Mouse (Mus musculus) right cerebral cortex, postnatal 36 days (tissue): Measurements from ENCODE around the gene Slc34a3.

ENCODE experiments used
- DNase-seq, 2 experiments: peaks; one replicate each; pipeline ENCODE4 v3.0.0; 2022; ENCODE audit warnings: low spot score in 2 of 2, mixed read lengths in 1 of 2

Gene Slc34a3

DNA sequence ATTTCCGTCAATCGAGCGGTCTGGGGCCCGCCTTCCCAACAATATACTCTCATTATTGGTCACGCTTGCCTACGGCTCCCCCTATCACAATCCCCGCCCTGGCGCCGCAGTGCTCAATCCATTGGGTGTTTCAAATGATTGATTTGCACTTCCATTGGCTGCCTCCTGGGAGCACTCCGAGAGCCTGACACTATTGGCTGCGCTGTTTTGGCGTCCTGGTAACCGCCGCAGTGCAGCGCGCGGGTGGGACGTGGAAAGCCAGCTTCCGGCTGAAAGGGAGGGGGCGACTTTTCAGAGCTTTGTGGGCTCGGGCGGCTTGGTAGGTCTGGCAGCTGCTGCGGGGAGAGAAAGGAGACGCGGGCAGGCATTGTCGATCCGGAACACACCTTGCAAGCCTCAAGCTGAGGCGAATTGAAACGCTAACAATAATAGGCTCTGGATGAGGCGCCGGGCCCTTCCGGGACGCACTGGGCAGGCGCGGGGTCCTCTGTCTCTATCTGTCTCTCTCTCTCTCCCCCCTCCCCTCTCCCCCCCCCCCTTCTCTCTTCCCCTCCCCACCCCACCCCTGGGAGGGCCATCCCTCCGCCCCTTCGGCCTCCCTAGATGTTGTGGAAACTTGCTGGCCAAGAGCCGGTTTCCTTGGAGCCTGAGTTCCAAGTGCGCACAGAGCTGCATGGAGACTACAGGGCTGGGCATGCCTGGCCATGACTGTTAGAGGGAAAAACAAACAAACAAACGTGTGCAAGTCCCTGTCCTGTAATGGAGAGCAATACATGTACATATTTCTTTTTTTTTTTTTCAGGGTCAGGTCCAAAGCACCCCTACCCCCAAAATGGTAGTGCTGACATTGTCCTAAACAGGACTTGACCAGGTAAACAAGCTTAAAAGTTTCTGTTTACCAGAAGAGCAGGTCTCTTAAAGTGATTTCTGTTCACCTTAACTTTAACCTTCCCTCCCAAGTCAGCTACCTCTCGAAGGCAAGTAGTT, 9.1 kb downstream of the Slc34a3 start:
- DNase-seq = peak; percentile 99 to 100

DNA sequence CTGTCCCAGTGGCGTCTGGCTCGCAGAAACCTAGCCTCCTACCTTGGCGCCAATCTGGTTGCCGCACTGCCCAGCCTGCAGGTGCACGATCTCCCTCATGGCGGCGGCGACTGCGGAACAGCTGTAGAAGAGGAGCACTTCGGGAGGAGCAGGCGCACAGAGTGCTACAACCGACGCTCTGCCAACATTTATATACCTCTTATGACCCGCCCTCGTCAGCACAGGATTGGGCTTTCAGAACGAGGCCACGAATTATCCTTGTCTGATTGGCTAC, 9.7 kb downstream of the Slc34a3 start, which contains the start of gene Tubb4b:
Gene Tubb4b, minus strand, starts transcription at position 211 of the 274 bp plus-strand sequence.
- DNase-seq = no peak

DNA sequence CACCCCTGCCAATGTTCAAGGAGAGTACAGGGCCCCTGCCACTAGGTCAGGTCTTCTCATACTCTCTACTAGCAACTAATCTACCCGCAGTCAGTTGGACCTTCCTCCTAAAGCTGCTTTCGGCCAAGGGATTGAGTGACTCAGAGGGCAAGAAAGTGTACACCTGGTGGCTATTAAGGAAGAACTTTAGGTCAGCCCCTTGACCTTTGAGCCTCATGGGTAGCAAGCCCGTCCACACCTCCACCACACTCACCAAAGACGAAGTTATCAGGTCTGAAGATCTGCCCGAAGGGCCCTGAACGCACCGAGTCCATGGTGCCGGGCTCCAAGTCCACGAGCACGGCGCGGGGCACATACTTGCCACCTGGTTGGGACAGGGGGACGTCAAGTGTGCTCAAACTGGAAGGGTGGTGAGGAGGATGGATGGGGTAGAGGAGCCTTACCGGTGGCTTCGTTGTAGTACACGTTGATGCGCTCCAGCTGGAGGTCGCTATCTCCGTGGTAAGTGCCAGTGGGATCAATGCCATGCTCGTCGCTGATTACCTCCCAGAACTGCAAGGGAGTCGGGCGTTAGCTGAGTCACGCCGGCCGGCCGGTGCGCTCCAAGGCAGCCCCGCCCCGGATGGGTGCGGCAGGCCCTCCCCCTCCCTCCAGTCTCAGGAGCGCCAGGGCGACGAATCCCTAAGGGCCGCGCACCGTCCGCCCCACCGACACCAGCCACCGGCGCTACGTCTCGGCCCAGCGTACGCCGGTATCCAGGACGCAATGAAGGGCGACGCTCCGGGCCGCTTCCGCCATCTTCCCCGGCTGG, 10.3 kb downstream of the Slc34a3 start:
- DNase-seq = peak; percentile 70 to 74

DNA sequence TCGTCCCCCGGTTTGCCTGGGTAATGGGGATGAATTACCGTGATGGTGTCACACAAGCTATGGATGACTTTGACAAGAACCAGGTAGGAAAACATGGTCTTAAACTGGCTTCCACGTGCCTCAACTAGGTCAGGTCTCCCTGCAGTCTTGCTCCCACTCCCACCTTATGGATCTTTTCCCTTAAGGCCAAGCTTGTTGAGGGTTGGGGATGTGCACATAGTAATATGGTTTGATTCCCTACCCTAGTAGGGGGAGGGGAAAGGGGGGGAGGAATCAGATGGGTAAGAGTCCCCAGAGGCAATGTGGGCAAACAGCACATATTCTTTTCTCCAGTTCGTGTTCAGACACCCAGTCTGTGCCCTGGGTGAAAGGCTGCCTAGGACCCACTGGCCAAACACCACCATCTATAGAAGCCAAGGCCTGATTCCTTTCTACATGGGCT, 12.8 kb downstream of the Slc34a3 start:
- no peak for DNase-seq

DNA sequence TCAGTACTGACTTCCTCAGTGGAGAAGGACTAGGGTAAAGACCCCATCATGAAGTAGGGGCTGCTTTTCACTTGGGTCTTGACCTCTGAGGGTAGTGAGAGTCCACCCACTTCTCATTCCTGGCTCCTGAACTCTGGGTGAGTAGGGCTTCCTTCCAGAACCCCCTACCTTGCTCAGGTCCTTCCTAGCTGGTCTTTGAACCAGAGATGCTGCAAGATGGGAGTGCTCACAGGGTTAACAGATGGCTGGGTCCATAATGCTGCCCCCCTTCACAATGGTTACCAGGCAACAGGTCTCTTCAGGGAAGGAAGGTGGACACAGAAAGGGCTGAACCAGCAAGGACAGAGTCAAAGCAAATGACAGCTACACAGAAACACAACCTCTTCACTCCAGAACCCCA, 15.7 kb downstream of the Slc34a3 start, which contains the start of gene Fam166a:
Gene Fam166a, plus strand, starts transcription at position 301 of the 400 bp plus-strand sequence.
- DNase-seq = no peak

DNA sequence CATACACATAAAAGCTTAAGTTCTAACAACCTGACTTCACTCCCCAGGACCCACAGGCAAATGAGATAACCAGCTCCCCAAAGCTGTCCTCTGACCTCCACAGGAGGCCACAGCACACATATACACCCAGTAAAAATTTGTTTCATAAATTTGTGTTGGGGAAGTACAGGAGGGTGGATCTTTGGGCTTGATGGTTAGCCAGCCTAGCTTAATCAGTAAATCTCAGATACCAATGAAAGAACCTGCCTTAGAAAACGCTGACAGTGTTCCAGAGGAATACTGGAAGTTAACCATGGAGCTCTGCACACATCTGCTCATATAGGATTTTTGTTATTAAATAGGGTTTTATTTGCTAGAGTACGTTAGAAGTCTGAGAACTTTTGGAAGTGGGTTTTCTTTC, 16.5 kb downstream of the Slc34a3 start:
- no peak for DNase-seq

DNA sequence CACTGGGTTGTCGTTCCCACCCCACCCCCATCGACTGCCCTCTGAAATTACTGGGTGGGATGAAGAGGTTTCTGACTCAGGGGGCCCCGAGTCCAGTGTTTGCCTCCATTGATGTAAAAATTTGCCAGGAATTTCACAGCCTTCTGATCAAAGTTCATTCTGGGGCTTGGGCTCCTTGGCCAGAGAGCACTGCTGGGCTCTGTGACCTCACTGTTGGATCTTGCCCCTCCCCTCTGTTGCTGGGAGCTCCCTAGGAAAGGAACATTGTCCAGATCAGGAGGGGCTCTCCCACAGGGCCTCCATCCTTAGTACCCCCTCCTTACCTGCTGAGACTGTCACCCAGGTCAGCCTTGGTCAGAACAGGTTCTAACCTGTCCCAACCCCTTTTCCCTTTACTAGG, 19.7 kb downstream of the Slc34a3 start, which contains the start of gene Stpg3:
Gene Stpg3, minus strand, starts transcription at position 194 of the 400 bp plus-strand sequence.
- DNase-seq = no peak

DNA sequence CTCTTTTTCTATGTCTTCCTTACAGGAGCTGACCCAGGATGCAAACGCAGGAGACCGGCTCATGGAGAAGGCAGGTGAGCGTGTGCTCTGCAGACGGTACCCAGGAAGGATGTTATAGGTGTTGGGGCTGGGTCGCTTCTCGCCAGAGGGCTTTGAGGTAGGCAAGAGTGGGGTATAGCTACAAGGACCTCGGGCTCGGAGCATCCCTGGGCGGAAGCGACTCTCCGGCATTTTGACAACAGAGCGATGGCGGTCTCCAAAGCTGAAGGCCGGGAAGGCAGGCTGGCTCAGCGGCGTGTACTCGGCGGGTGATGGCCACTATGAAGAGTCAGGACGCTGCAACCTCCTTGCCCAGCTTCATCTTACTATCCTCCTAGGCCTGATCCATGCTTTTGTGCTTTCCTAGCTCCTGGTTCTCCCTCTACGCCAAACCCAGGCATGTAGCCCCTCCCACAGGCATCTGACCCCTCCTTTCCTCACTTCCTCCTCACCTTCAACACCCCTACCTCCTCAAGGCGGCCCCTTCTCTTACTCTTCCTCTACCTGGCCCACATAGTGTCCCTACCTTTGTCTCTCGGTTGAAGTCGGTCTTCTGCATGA, 20.8 kb downstream of the Slc34a3 start:
- no peak for DNase-seq

DNA sequence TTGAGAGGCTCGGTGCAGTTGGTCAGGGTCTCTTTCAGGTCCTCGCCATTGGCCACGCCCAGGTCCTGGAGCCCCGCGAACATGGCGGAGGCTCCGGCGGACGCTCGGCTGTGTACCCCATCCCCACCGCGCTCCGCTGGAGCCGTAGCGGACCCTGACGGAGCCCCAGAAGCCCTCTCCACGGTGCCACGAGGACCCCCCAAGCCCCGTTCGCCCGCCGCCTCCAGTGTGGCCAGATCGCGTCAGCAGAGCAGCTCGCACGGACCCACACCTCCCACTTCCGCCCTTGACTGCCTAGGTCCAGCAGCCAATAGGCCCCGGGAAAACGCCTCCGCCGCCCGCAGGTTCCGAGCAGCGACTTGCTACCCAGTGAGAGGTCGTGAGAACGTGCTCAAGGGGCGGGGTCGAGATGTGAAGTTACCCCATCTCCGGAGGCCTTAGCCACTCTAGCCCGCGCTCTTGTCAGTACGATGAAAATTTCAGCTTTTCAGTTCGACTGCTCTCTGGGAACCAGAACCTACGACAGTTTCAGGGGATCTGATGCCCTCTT, 23.0 kb downstream of the Slc34a3 start, which contains the start of gene Nelfb:
Gene Nelfb, minus strand, starts transcription at position 369 of the 550 bp plus-strand sequence.
- DNase-seq = peak; percentile 75 to 80

DNA sequence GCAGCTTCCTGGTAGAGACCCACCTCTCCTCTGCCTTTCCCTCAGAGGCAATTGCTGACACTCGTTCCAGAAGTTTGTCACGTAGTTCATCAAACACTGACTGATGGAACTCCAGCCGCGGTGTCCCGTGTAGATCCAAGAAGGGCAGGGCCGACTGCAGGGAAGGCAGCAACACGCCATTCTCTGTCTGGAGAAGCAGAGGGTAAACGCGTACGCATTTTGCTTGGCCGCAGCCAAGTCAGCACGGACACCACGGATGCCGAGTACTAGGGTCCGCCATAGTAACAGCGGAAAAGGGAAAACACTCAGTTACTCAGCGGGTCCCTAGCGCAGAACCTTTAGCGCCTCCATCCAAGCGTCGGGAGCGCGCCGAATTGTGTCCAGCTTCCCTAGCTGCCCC, 23.5 kb downstream of the Slc34a3 start:
- no peak for DNase-seq

DNA sequence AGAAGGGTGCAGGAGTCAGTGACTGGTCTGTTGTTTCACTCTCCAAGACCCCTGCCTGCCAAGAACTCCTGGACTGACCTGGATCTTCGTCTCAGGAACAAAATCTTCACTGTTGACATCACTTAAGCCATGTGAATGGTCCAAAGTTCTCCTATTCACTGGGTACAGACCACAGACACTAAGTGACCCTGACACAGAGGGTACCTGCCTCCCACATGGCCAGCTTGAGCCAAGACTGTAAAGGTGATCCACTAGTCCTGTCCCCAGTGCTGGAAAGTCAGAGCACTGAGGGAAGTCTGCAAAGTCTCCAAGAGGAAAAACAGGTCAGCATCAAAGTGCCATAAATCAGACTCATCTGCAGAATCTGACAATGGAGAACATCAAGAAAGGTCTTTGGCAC, 26.6 kb downstream of the Slc34a3 start:
- DNase-seq = no peak

DNA sequence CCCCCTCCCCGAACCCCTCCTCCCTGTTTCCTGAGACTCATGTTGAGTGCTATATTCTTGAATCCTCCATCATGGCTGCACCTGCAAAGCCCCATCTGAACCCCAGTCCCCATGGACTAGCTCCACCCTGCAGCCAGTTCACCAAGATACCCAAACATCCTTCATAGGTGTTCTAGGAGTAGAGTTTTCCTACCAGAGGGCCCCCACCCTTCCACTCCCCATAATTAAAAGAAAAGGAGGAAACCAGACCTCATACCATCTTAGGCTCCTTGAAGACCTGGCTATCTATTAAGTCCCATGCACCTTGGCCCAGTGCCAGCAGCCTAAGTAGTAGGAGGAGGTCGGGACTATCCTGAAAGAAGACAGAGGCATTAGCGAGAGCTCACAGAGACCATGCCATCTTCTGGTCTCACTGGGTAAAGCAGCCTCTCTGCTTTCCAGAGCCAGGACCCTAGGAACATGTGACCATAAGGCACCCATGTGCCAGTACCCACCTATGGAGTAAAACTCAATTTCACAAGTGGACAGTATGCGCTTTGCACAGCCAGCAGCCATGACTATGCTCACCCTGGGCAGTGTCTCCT, 30.4 kb downstream of the Slc34a3 start:
- DNase-seq = no peak

DNA sequence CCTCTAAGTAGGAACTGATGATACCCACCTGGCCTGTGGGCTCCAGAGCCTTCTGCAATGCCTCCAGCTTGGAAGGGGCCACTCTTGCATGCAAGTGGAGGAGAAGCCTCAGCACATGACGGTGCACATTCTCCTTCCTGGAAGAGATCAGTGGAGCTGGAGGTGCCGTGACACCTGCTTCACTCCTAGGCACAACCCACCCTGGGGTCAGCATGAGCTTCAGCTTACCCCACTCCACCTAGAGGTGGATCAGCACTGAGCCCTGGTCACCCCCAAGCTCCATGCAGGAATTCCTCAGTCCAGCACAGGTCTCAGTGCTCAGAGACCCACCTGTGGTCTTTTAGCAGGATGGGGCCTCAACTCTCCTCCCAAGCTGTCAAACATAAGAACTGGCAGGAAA, 33.5 kb downstream of the Slc34a3 start:
- no peak for DNase-seq

DNA sequence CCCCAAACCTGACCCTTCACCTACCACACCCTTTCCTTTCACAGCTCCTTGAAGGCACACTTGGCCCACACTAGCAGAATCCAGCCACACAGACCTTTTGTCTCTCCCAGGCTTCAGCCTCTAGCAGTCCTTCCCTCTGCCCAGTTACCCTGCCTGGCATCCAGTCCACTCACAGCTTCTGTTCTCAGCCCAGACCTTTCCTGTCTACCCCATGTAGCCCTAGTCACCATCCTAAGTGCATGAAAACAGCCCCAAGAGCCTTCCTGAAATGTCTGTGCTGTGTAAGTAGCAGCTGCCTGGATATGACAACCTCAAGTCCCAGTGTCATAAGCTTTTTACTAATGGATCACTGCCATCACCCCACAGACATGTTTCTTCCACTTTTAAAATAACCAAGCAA, 36.2 kb downstream of the Slc34a3 start:
- no peak for DNase-seq

DNA sequence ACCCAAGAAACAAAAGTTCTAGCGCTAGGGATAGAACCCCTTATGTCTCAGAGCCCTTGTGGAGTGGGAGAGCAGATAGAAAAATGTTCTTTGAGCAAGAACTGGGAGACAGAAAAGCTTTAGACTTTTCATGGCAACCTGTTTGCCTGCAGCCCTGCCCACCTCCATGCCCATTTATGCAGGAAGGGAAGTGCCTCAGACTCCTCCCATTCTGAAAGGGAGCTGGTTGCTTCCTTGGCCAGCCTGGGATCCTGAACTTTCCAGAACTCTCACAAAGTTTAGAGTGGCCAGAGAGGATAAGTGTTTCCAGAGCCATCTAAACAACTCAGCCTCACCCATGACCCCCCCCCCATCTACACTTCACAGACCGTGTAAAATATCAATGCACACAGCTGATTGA, 37.0 kb downstream of the Slc34a3 start:
- no peak for DNase-seq

DNA sequence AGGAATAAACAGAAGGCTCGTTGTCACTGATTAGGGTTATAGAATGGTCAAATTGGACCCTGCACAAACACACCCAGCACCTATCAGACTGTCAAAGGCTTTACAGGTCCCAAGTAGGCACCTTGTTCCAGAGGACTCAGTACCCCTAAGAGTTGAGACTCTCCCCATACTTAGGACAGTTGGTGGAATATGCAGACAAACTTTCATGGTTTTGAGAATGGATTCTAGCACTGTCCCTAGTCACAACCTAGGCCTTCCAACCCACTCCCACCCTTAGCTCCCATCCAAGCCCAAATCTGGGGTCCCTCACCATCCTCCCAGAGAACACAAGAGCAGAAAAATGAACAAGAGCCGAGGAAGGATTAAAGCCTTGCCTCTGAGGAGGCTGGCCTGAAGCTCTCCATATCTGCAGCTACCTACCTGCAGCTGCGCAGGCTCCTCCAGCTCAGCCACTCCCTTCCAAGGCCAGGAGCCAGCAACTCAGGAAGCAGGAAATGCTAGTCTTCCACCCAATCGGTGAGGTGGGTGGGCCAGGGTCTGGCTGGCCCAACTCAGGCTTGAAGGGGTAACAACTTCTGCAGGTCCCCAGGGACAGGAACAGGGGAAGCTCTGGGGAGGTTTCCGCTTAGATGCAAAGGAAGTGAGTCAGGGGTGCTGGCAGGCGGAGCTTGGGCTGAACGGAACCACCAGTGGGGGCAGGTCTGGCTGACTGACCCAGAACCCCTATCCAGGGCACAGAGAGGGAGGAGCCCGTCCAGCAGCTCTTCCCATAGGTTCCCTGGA, 37.8 kb downstream of the Slc34a3 start, which contains the start of gene Tor4a:
Gene Tor4a, minus strand, starts transcription at position 715 of the 783 bp plus-strand sequence.
- DNase-seq = no peak

DNA sequence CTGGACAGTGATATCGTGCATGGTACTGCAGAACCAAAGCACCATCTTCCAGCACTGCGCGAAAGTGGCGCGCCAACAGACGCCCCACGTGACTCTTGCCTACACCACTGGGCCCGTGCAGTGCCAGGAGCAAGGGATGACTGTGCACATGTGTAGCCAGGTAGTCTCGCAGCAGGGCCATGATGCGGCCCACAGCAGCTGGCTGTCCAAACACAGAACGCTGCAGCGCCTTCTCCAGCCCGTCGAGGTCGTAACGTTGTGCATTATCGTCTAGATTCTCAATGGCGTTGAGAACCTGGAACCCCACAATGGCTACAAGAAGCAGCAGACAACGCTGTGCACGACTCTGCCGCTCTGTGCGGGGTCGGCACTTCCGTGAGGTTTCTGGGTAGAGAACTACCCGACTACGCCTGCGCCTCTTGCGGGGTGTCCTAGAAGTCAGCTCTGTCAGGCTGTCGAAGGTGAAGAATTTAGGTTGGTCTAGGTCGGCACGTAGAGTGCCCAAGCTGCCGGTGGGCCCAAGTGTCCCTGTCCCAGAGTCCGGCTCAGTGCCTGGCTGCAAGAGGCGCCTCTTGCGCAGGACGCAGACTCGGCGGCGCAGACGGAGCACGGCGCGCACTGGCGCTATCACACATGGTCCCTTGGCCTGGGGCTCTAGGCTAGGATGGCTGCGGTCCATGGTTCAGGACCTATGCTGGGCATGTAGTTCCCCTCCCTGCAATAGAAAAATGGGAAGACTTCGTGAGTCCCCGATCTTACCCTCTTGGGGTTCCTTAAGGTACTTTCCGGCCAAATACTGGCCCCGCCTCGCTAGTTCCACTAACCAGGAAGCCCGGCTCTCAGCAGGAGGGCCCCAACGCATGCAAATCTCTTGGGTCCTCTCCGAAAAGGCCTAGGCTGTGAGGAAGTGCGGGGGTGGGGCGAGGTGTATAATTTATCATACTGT, 38.7 kb downstream of the Slc34a3 start:
- no peak for DNase-seq

DNA sequence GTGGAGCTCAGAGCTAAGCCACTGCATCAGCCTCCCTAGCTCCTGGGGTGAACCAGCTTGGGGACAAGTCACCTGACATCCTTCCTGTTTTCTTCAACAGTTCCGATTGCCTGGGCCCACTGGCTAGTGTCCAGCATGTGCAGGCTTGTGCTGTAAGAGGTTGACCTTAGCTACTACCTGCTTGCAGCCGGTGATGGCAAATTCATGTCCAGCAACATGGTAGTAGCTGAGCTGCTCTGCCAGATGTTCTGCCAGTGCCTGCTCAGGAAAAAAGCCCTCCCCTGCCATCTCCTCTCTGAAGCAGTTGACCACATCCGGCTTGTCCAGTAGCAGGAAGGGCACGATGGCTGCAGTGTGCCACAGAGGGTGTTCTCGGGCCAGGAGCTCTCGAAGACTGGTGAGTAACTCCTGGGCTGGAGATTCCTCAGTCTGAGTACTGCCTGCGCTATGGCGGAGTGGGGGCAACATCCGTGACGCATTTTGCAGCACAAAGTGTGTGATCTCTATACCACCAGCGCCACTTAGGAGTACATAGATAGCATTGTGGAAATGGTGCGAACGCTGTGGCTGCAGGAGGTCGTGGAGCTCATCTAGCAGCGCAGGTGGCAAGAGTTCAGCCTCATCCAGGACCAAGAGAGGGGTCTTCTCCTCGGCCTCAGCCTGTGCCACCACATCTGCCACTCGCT, 39.5 kb downstream of the Slc34a3 start:
- no peak for DNase-seq

DNA sequence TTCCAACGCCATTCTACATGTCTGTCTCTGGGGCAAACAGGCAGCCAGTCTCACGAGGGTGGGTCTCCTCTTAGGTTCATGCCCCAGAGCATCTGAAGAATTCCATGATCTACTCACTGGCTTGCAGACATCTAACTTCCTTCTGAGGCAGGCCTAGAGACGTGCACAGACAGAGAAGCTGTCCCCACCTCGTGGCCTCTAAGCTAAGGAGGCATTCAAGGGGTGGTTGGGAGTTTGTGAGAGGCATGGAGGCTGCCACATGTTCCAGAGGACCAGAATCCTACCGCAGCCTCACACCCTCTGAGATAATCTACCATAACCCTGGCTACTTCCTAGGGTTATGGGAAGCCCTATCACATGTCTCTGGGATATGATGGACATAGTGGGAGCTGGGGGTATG, 40.2 kb downstream of the Slc34a3 start:
- DNase-seq = no peak
